Mouse (Mus musculus): ENCODE results near the gene Gramd4. TPM values are rescaled to one million over a fixed set of nuclear protein-coding genes. Genes with fewer than 3 reads are reported as not detected.
A peak's percentile ranks its signal among the peaks of the same experiment; 100 is the strongest.
"Not testable (repeated sequence)": the region's sequence is repeated elsewhere in the genome, so short reads cannot be mapped to it uniquely, and the experiment has no call there.

The Gramd4 gene
- polyA plus RNA-seq, 1 experiment from 2014 or later: 52.9 TPM

DNA sequence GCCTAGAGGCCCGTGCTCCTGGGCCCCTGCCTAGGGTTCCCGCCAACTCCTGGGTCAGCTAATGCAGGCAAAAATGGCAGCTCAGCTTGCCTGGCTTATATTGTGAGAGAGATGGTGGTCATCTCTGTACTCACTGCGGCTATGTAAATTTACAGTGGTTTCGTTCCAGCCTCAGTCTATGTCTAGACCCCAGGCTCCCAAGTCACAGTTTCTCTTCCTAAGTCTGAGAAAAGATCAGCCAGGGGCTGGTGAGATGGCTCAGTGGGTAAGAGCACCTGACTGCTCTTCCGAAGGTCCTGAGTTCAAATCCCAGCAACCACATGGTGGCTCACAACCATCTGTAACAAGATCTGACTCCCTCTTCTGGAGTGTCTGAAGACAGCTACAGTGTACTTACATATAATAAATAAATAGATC is 39.1 kb downstream of the Gramd4 start:
- not testable (repeated sequence) for H3K27me3 ChIP-seq; ATAC-seq (replicated peaks)

DNA sequence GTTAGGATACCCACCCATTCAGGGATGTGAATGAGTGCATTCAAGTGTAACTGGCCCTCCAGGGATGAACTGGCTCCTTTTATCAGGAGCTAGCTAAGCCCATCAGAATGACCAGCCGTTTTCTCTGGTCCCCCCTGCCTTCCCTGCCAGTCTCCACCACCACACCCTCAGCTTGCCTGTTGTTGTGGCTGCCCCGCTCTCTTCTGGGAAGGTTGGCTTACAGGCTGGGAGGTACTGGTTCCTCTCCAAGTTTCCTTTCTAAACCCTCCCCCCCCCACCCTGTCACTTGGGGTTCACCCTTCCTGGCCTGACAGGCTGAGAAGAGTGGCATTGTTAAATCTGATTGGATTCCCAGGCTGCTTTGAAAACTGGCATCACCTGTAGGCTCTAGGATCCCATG is 40.4 kb downstream of the Gramd4 start:
- WGBS: 22% methylated on average over 2 of the region's 2 CpGs
- Histone ChIP-seq H3K27ac (replicated peaks) (no peak overlapping the region), H3K27me3 (no peaks in the 10 kb centered on the region), H3K36me3 (peaks cover 20% of the 10 kb centered on the region; the same call in 1 of the 2 replicates), H3K9me3 (no peaks in the 10 kb centered on the region), H3K4me1 (no peaks in the 10 kb centered on the region), H3K9ac (replicated peaks) (no peak overlapping the region), H3K4me2 (replicated peaks) (no peak overlapping the region), H3K4me3 (no peak overlapping the region)
- ATAC-seq (replicated peaks): no peak

More for the DNA sequence above, 39.1 kb downstream of the Gramd4 start:
- not testable (repeated sequence) for H3K4me2 ChIP-seq (replicated peaks); H3K27ac ChIP-seq (replicated peaks); H3K9me3 ChIP-seq; H3K4me1 ChIP-seq; H3K4me3 ChIP-seq; H3K9ac ChIP-seq (replicated peaks)
- peaks cover 17% of the 10 kb centered on the region; the same call in 1 of the 2 replicates for H3K36me3 ChIP-seq
- WGBS: 94% methylated on average over 5 of the region's 5 CpGs

DNA sequence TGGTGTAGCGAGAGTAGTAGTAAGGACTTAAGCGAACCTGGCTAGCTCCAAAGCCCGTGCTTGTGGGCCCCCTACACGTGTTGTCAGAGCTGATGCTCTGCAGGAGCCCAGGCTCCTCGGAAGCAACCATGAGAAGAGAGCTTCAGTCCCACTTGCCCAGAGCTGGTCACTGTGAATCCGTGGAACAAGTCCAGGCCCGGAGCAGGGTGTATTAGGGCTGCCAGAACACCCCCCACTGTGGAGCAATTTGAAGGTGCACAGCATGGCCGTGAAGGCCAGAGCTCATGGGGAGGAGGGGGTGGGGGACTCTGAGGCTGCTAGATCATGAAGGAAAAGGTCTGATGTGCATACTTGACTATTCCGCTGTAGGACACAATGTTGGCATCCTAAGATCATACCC is 44.1 kb downstream of the Gramd4 start:
- 81% methylated on average over 9 of the region's 9 CpGs for WGBS
- H3K4me3 ChIP-seq: no peak overlapping the region
- H3K27ac ChIP-seq (replicated peaks): no peak overlapping the region
- no peaks in the 10 kb centered on the region for H3K9me3 ChIP-seq
- H3K36me3 ChIP-seq: peaks cover 18% of the 10 kb centered on the region; the same call in 1 of the 2 replicates
- H3K4me1 ChIP-seq: no peaks in the 10 kb centered on the region
- no peak overlapping the region for H3K4me2 ChIP-seq (replicated peaks)
- H3K27me3 ChIP-seq: no peaks in the 10 kb centered on the region
- no peak overlapping the region for H3K9ac ChIP-seq (replicated peaks)
- ATAC-seq (replicated peaks): no peak

DNA sequence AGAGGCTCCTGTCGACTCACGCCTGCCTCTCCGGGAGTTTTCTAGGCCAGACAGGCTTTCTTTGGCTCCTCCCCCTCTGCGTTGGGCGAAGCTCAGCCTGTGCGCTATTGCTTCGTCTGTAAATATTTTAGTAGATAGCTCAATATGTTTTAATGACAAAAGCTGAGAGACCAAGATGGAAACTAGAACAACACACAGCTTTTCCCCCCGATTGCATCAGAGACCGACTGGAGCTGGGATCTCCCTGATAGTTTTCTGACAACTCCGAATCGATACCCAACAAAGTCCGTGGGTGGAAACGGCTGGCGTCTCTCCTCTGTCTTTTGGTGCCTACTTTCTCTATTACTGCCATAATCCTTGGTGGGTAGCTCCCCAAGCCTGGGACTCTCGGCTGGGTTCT is 44.8 kb downstream of the Gramd4 start:
- no peaks in the 10 kb centered on the region for H3K27me3 ChIP-seq
- no peak overlapping the region for H3K4me3 ChIP-seq

DNA sequence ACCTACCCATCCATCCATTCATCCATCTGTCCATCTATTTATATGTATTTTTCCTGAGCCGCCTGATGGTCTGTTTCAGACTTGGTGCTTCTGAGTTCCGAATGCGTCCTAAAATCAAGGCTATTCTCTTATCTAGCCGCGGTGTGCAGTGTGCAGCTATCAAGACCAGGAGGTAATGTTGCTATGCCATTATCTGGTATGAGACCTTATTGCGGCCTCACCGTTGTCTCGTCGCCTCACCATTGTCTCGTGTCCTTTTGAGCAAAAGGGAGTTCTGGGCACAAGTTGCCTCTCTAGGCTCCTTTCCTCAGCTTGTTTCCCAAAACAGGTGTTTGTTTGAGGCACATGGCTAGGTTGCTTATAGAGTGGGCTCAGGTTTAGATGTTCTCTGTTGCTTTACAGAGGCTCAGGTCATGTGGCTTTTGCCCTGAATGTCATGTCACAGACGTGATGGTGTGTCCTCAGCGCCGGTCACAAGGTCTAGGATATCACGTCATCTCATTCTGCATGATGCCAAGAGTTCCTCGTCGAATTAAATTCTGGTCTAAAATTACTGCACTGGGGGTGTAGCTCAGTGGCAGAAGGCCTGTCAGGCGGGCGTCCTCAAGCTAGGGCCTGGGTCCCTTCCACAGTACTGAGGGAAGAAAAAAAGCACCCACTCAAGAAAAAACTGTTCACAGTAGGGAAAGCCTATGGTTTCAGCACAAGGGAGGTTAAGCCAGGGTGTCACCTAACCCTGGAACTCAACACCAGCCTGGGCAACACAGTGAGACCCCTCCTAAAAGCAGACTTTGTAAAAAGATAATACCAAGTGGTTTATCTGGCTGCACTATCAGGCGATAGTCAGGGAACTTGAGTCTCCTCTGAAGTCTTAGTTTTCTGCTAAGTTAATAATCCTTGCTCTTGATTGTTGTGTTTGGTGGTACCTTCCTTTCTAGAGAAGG is 47.2 kb downstream of the Gramd4 start:
- H3K27me3 ChIP-seq: no peaks in the 10 kb centered on the region
- no peak overlapping the region for H3K4me2 ChIP-seq (replicated peaks)
- H3K9ac ChIP-seq (replicated peaks): no peak overlapping the region
- peaks cover 18% of the 10 kb centered on the region; the same call in 1 of the 2 replicates for H3K36me3 ChIP-seq
- peaks cover 12% of the 10 kb centered on the region for H3K4me1 ChIP-seq
- H3K9me3 ChIP-seq: no peaks in the 10 kb centered on the region
- no peak for ATAC-seq (replicated peaks)
- no peak overlapping the region for H3K4me3 ChIP-seq
- H3K27ac ChIP-seq (replicated peaks): no peak overlapping the region
- WGBS: 93% methylated on average over 19 of the region's 19 CpGs

More for the DNA sequence above, 44.8 kb downstream of the Gramd4 start:
- H3K36me3 ChIP-seq: peaks cover 18% of the 10 kb centered on the region; the same call in 1 of the 2 replicates
- no peaks in the 10 kb centered on the region for H3K9me3 ChIP-seq
- no peak for ATAC-seq (replicated peaks)
- 94% methylated on average over 15 of the region's 15 CpGs for WGBS
- no peak overlapping the region for H3K4me2 ChIP-seq (replicated peaks)
- H3K4me1 ChIP-seq: no peaks in the 10 kb centered on the region
- no peak overlapping the region for H3K9ac ChIP-seq (replicated peaks)
- H3K27ac ChIP-seq (replicated peaks): no peak overlapping the region

GRCm38 (mm10) chr15:86105345-86105697 is 47.8 kb downstream of the Gramd4 start:
- no peak overlapping the region for H3K4me2 ChIP-seq (replicated peaks)
- H3K4me3 ChIP-seq: no peak overlapping the region
- WGBS: 91% methylated on average over 7 of the region's 7 CpGs
- H3K27me3 ChIP-seq: no peaks in the 10 kb centered on the region
- H3K27ac ChIP-seq (replicated peaks): no peak overlapping the region
- peaks cover 18% of the 10 kb centered on the region; the same call in 1 of the 2 replicates for H3K36me3 ChIP-seq
- peaks cover 19% of the 10 kb centered on the region for H3K4me1 ChIP-seq
- H3K9me3 ChIP-seq: no peaks in the 10 kb centered on the region
- no peak for ATAC-seq (replicated peaks)
- H3K9ac ChIP-seq (replicated peaks): no peak overlapping the region

- Histone ChIP-seq H3K4me3 (no peak overlapping the region), H3K36me3 (peaks cover 18% of the 10 kb centered on the region; the same call in 1 of the 2 replicates), H3K4me2 (replicated peaks) (no peak overlapping the region), H3K9ac (replicated peaks) (no peak overlapping the region), H3K27me3 (no peaks in the 10 kb centered on the region), H3K4me1 (peaks cover 23% of the 10 kb centered on the region), H3K9me3 (no peaks in the 10 kb centered on the region), H3K27ac (replicated peaks) (no peak overlapping the region)
- ATAC-seq (replicated peaks): no peak
- WGBS: 60% methylated on average over 6 of the region's 6 CpGs
These were observed 48.3 kb downstream of the Gramd4 start for GRCm38 (mm10) chr15:86105751-86106150.

- H3K36me3 ChIP-seq: peaks cover 4% of the 10 kb centered on the region; the same call in 1 of the 2 replicates
- H3K4me2 ChIP-seq (replicated peaks): no peak overlapping the region
- H3K9ac ChIP-seq (replicated peaks): no peak overlapping the region
- no peaks in the 10 kb centered on the region for H3K9me3 ChIP-seq
- no peaks in the 10 kb centered on the region for H3K27me3 ChIP-seq
- WGBS: 82% methylated on average over 11 of the region's 11 CpGs
- peaks cover 40% of the 10 kb centered on the region for H3K4me1 ChIP-seq
- no peak overlapping the region for H3K27ac ChIP-seq (replicated peaks)
- ATAC-seq (replicated peaks): no peak
- no peak overlapping the region for H3K4me3 ChIP-seq
These were observed 50.5 kb downstream of the Gramd4 start for GRCm38 (mm10) chr15:86107831-86108471.

DNA sequence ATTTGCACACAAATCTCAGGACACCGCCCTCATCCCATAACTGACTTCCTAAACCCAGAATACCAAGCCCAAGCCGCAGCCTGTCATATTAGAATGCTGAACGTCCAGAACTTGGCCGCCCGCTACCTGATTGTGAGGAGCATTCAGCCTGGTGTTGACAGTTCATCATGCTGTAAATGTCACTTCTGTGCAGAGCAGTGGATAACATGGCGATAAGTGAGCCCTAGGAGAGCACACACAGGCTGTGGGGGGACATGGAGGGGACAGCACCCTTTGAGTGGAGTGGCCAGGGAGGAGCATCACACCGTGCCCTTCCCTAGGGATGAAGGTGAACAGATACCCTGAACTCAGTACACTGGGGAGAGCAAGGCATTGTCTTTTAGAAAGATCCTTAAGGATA is 51.8 kb downstream of the Gramd4 start:
- Histone ChIP-seq H3K9me3 (no peaks in the 10 kb centered on the region), H3K27ac (replicated peaks) (peak overlapping the region; percentile 58; the same call in 1 of the 2 replicates), H3K4me2 (replicated peaks) (no peak overlapping the region), H3K4me1 (peaks cover 51% of the 10 kb centered on the region), H3K9ac (replicated peaks) (no peak overlapping the region), H3K27me3 (no peaks in the 10 kb centered on the region), H3K36me3 (peaks cover 4% of the 10 kb centered on the region; the same call in 1 of the 2 replicates), H3K4me3 (no peak overlapping the region)
- 85% methylated on average over 7 of the region's 7 CpGs for WGBS
- no peak for ATAC-seq (replicated peaks)

GRCm38 (mm10) chr15:86109650-86110211 is 52.2 kb downstream of the Gramd4 start:
- no peaks in the 10 kb centered on the region for H3K27me3 ChIP-seq
- 64% methylated on average over 8 of the region's 8 CpGs for WGBS
- H3K4me1 ChIP-seq: peaks cover 51% of the 10 kb centered on the region
- no peak overlapping the region for H3K9ac ChIP-seq (replicated peaks)
- H3K4me2 ChIP-seq (replicated peaks): no peak overlapping the region
- no peak overlapping the region for H3K4me3 ChIP-seq
- no peaks in the 10 kb centered on the region for H3K9me3 ChIP-seq
- H3K27ac ChIP-seq (replicated peaks): peak overlapping the region; percentile 58
- no peak for ATAC-seq (replicated peaks)
- H3K36me3 ChIP-seq: peaks cover 4% of the 10 kb centered on the region; the same call in 1 of the 2 replicates

- 68% methylated on average over 10 of the region's 10 CpGs for WGBS
- H3K4me3 ChIP-seq: no peak overlapping the region
- H3K27ac ChIP-seq (replicated peaks): peak overlapping the region; percentile 58; the same call in 1 of the 2 replicates
- H3K4me1 ChIP-seq: peaks cover 51% of the 10 kb centered on the region
- H3K4me2 ChIP-seq (replicated peaks): no peak overlapping the region
- no peak for ATAC-seq (replicated peaks)
- H3K27me3 ChIP-seq: no peaks in the 10 kb centered on the region
- H3K9ac ChIP-seq (replicated peaks): no peak overlapping the region
- H3K36me3 ChIP-seq: no peaks in the 10 kb centered on the region
- H3K9me3 ChIP-seq: no peaks in the 10 kb centered on the region
These were observed 53.0 kb downstream of the Gramd4 start for GRCm38 (mm10) chr15:86110361-86111103.
